Mouse (Mus musculus) cerebellum, postnatal 4 days (tissue): Measurements from ENCODE around the gene Laptm5.

Experiments
- DNase-seq, 2 experiments: peaks; one replicate each; pipeline ENCODE4 v3.0.0; 2022; ENCODE audit warnings: low spot score in 2 of 2, mixed read lengths in 1 of 2

Gene Laptm5

GRCm38 (mm10) chr4:130899383-130899781, 13.5 kb upstream of the Laptm5 start:
- no peak for DNase-seq

GRCm38 (mm10) chr4:130899782-130900427, 13.0 kb upstream of the Laptm5 start:
- no peak for DNase-seq

- no peak for DNase-seq
Observed at GRCm38 (mm10) chr4:130900746-130901145, 12.2 kb upstream of the Laptm5 start.

GRCm38 (mm10) chr4:130902289-130902781, 10.6 kb upstream of the Laptm5 start:
- DNase-seq, result no peak

GRCm38 (mm10) chr4:130905025-130905424, 7.9 kb upstream of the Laptm5 start:
- no peak for DNase-seq

GRCm38 (mm10) chr4:130905882-130906281, 7.0 kb upstream of the Laptm5 start:
- DNase-seq, result no peak

- peak; percentile 41 to 73 for DNase-seq
Observed at GRCm38 (mm10) chr4:130906296-130906695, 6.6 kb upstream of the Laptm5 start.

- no peak for DNase-seq
Observed at GRCm38 (mm10) chr4:130907200-130908069, 5.5 kb upstream of the Laptm5 start.

GRCm38 (mm10) chr4:130908133-130908532, 4.8 kb upstream of the Laptm5 start:
- DNase-seq, result no peak

GRCm38 (mm10) chr4:130909167-130909874, 3.6 kb upstream of the Laptm5 start:
- DNase-seq, result no peak

- DNase-seq, result no peak
Observed at GRCm38 (mm10) chr4:130910666-130911065, 2.3 kb upstream of the Laptm5 start.

- DNase-seq, result no peak
Observed at GRCm38 (mm10) chr4:130912626-130913025, 299 bp upstream of the Laptm5 start.

GRCm38 (mm10) chr4:130913511-130913910, 586 bp downstream of the Laptm5 start:
- no peak for DNase-seq

GRCm38 (mm10) chr4:130914011-130914410, 1.1 kb downstream of the Laptm5 start:
- no peak for DNase-seq

GRCm38 (mm10) chr4:130914527-130914926, 1.6 kb downstream of the Laptm5 start:
- DNase-seq, result no peak

GRCm38 (mm10) chr4:130915006-130915667, 2.2 kb downstream of the Laptm5 start:
- DNase-seq, result no peak

- DNase-seq, result no peak
Observed at GRCm38 (mm10) chr4:130915668-130916035, 2.7 kb downstream of the Laptm5 start.

- DNase-seq, result no peak
Observed at GRCm38 (mm10) chr4:130916639-130917038, 3.7 kb downstream of the Laptm5 start.

- no peak for DNase-seq
Observed at GRCm38 (mm10) chr4:130917564-130917963, 4.6 kb downstream of the Laptm5 start.

- DNase-seq, result no peak
Observed at GRCm38 (mm10) chr4:130918805-130919749, 6.2 kb downstream of the Laptm5 start.
